Mouse (Mus musculus) embryonic facial prominence, embryonic 15.5 days (tissue): Measurements from ENCODE around the gene Crtap. TPM values are rescaled to one million over a fixed set of nuclear protein-coding genes. Genes with fewer than 3 reads are reported as not detected.
"Not testable (repeated sequence)": the region's sequence is repeated elsewhere in the genome, so short reads cannot be mapped to it uniquely, and the experiment has no call there.

Experiments
- ATAC-seq: fragments of 200-750 bp; cut with Nextera tagmentation; 2 replicates; pipeline ENCODE4 v1.8.0; 2017; ENCODE audit warnings: low read depth, moderate TSS enrichment; ENCODE audit not compliant: insufficient number of reproducible peaks, low FRiP score, low TSS enrichment
- H3K27ac ChIP-seq: fragments of 300-500 bp; sonication (generic); replicated peaks from 2 replicates; pipeline ENCODE4 v1.5.1; 2015; ENCODE audit warnings: mild to moderate bottlenecking, inconsistent platforms
- H3K27me3 ChIP-seq: fragments of 300-500 bp; sonication (generic); 2 replicates; pipeline ENCODE4 v1.6.1; 2015; ENCODE audit warnings: inconsistent platforms
- H3K36me3 ChIP-seq: fragments of 300-500 bp; sonication (generic); 2 replicates; pipeline ENCODE4 v1.6.1; 2015; ENCODE audit warnings: mild to moderate bottlenecking, inconsistent platforms
- H3K4me1 ChIP-seq: fragments of 300-500 bp; sonication (generic); 2 replicates; pipeline ENCODE4 v1.6.1; 2015; ENCODE audit warnings: inconsistent platforms
- H3K4me2 ChIP-seq: fragments of 300-500 bp; sonication (generic); replicated peaks from 2 replicates; pipeline ENCODE4 v1.6.1; 2015; ENCODE audit warnings: mild to moderate bottlenecking, inconsistent platforms
- H3K4me3 ChIP-seq: fragments of 300-500 bp; sonication (generic); replicated peaks from 2 replicates; pipeline ENCODE4 v1.5.1; 2015; ENCODE audit warnings: mild to moderate bottlenecking, inconsistent platforms
- H3K9ac ChIP-seq: fragments of 300-500 bp; sonication (generic); 2 replicates; pipeline ENCODE4 v1.6.1; 2015; ENCODE audit warnings: inconsistent platforms
- H3K9me3 ChIP-seq: fragments of 300-500 bp; sonication (generic); replicated peaks from 2 replicates; pipeline ENCODE4 v1.6.1; 2016; ENCODE audit warnings: inconsistent platforms
- WGBS: fragments of 180-500 bp; shearing (Covaris S2); methylation state at CpG from one replicate; pipeline ENCODE4 v1.1.7; 2015; 5-methylcytosine and 5-hydroxymethylcytosine counted together
- polyA plus RNA-seq: library from polyadenylated mRNA; unstranded; fragments of >200 nt; fragmentation: Nextera tagmentation; extraction: Ambion mirVana; gene quantifications from 2 replicates; pipeline ENCODE4 v1.2.1, GENCODE M21; 2015

The Crtap gene
- polyA plus RNA-seq, 1 experiment from 2014 or later, result 204 TPM

DNA sequence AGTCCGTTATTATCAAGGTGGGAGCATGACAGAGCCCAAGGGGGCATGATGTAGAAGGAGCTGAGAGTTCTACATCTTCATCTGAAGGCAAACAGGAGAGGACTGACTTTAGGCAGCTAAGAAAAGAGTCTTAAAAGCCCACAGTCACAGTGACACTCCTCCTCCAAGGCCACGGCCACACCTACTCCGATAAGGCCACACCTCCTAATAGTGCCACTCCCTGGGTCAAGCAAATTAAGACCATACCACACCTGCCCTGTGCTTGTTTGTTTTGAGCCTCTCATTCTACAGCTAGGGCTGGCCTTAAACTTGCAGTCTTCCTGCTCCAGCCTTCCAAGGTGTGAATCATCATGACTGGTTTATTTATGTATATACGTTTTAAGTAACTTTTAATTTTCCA is 4.8 kb upstream of the Crtap start:
- H3K9ac ChIP-seq, result no peak overlapping the region
- no peak overlapping the region for H3K27ac ChIP-seq
- no peaks in the 10 kb centered on the region for H3K27me3 ChIP-seq
- H3K4me1 ChIP-seq, result no peaks in the 10 kb centered on the region
- ATAC-seq, result no peak
- H3K36me3 ChIP-seq, result no peaks in the 10 kb centered on the region
- no peak overlapping the region for H3K4me3 ChIP-seq
- WGBS, result 79% methylated on average over 4 of the region's 4 CpGs
- no peak overlapping the region for H3K4me2 ChIP-seq
- H3K9me3 ChIP-seq, result no peaks in the 10 kb centered on the region

DNA sequence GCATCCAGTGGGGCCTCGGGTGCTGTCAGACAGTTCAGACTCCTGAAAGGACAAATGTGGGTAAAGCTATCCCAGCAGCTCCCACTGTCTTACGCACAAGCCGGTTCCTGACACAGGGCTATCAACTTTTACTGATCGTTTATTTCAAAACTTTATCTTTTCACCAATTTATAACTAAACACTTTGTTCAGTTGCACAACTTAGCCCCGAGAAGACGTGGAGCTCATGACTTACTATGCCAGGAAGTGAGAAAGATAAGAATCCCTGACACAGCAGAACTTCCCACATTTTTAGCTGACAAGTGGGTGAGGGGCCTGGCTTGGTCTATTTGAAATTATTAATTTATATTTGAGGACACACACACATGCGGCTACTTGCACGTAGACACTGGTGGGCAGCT is 4.2 kb upstream of the Crtap start:
- no peak overlapping the region for H3K9ac ChIP-seq
- ATAC-seq, result no peak
- H3K9me3 ChIP-seq, result no peaks in the 10 kb centered on the region
- no peak overlapping the region for H3K27ac ChIP-seq
- 85% methylated on average over 8 of the region's 8 CpGs for WGBS
- no peak overlapping the region for H3K4me3 ChIP-seq
- no peak overlapping the region for H3K4me2 ChIP-seq
- H3K27me3 ChIP-seq, result no peaks in the 10 kb centered on the region
- H3K4me1 ChIP-seq, result peaks cover under 1% of the 10 kb centered on the region
- H3K36me3 ChIP-seq, result no peaks in the 10 kb centered on the region

DNA sequence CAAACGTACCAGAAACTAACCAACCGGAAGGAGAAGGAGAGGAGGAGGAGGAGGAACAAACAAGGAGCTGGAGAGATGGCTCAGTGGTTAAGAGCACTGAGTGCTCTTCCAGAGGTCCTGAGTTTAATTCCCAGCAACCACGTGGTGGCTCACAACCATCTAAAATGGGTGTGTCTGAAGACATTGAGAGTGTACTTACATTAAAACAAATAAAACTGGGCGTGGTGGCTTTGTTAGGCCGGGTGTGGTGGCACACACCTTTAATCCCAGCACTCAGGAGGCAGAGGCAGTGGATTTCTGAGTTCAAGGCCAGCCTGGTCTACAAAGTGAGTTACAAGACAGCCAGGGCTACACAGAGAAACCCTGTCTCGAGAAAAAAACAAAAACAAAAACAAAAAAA is 3.7 kb upstream of the Crtap start:
- not testable (repeated sequence) for H3K4me1 ChIP-seq, H3K9ac ChIP-seq, H3K4me3 ChIP-seq, H3K4me2 ChIP-seq, ATAC-seq, H3K27me3 ChIP-seq, H3K36me3 ChIP-seq, H3K27ac ChIP-seq, H3K9me3 ChIP-seq
- 71% methylated on average over 6 of the region's 6 CpGs for WGBS

DNA sequence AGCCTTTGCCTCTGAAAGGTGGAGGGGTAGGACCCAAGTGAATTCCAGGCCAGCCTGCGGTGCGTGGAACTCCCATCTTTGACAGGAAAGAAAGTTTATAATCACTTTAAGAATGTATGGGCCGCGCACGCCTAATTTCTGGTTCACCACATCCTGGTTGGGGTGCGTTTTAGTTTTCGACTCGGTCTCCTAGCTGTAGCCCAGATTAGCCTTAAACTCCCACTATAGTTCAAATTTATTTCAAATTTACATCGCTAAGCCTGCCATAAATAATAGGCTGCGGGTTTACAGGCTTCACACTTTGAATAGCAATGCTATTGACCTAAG is 237 bp upstream of the Crtap start:
- 3% methylated on average over 10 of the region's 10 CpGs for WGBS
- ATAC-seq, result no peak
- Histone ChIP-seq H3K4me1 (peaks cover 20% of the 10 kb centered on the region), H3K4me3 (peak overlapping the region; percentile 72), H3K27me3 (no peaks in the 10 kb centered on the region), H3K27ac (peak overlapping the region; percentile 93), H3K4me2 (peak overlapping the region; percentile 71), H3K9me3 (no peaks in the 10 kb centered on the region), H3K9ac (peak overlapping the region; percentile 74), H3K36me3 (no peaks in the 10 kb centered on the region)

DNA sequence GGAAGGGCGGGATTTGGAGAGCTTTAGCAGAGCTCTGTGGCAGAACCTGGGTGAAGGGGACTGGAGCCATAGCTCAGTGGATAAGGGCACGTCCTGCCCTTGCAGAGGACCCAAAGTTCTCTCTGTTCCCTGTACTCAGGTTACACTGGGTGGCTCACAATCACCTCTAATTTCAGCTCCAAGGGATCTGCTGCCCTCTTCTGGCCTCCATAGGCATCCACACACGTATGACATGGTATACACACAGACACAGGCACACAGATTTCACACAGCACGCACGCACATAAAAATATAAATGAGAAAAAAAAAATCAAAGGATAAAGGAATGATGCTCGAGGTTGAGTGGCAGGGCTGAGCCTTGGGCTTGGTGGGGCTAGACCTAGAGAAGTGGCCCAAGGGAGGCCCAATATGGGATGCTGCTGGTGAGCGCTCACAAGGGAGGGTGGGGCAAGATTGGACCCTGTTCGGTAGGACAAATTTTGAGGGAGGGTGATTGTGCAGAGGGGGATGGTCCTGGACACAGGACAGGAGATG is 1.0 kb downstream of the Crtap start:
- Histone ChIP-seq H3K27me3 (no peaks in the 10 kb centered on the region), H3K4me1 (peaks cover 20% of the 10 kb centered on the region), H3K9me3 (no peaks in the 10 kb centered on the region), H3K9ac (no peak overlapping the region), H3K27ac (peak overlapping the region; percentile 93), H3K36me3 (peaks cover 12% of the 10 kb centered on the region), H3K4me3 (peak overlapping the region; percentile 72), H3K4me2 (peak overlapping the region; percentile 71)
- WGBS, result 68% methylated on average over 8 of the region's 8 CpGs
- no peak for ATAC-seq

DNA sequence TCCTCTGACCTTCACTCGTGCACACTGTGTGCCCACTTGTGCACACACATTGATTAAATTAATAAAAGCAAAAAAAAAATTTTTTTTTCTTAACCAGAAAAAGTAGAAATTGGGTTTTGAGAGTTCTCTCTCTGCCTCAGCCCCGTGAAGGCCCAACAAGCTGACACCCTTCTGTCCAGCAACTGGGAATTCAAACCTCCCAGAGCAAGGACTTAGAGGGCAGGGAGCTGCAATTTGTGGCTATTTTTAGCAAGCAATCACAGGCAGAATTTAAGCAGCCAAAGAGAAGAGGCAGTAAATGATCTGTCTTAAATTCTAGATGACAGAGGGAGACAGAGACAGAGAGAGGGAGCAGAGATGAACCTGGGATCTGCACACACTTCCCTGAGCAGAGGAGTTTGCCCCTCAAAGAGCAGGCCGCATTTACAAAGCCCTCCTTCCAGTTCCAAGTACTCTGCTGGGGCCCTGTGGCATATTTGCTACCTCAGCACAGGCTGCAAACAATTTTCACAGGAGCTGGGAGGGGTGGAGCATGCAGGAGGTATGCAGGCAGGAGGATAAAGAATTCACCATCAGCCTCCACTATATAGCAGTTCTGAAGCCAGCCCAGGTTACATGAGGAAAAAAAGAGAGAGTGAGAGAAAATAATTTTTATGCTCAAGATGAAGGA is 1.6 kb downstream of the Crtap start:
- no peaks in the 10 kb centered on the region for H3K27me3 ChIP-seq
- no peaks in the 10 kb centered on the region for H3K9me3 ChIP-seq
- ATAC-seq, result no peak
- peak overlapping the region; percentile 71 for H3K4me2 ChIP-seq
- peak overlapping the region; percentile 93 for H3K27ac ChIP-seq
- H3K4me3 ChIP-seq, result peak overlapping the region; percentile 72
- H3K9ac ChIP-seq, result no peak overlapping the region
- 38% methylated on average over 3 of the region's 3 CpGs for WGBS
- H3K4me1 ChIP-seq, result peaks cover 20% of the 10 kb centered on the region
- H3K36me3 ChIP-seq, result peaks cover 18% of the 10 kb centered on the region

DNA sequence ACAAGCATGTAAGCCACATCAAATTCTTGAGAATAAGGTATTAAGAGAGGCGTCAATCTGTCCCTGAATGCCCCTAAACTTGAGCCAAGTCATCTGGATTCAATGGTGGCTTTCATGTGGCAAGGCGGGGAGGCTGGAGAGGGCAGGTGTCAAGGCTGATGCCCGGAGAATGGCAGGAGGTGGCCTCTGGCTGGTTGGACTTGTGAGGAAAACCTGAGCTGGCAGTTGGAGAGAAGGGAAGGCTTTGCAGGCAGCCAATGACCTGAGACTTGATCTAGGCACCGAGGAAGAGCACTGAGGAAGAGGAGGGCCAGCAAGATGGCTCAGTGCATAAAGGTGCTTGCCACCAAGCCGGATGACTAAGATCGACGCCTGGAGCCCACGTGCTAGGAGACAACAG is 2.2 kb downstream of the Crtap start:
- peaks cover 21% of the 10 kb centered on the region for H3K36me3 ChIP-seq
- H3K4me2 ChIP-seq, result peak overlapping the region; percentile 71; the same call in 1 of the 2 replicates
- no peaks in the 10 kb centered on the region for H3K27me3 ChIP-seq
- peaks cover 20% of the 10 kb centered on the region for H3K4me1 ChIP-seq
- ATAC-seq, result no peak
- 68% methylated on average over 8 of the region's 8 CpGs for WGBS
- no peaks in the 10 kb centered on the region for H3K9me3 ChIP-seq
- H3K4me3 ChIP-seq, result no peak overlapping the region
- no peak overlapping the region for H3K9ac ChIP-seq
- H3K27ac ChIP-seq, result 0 out of 2 replicates have a peak overlapping the region, but pooled peaks have one; percentile 93

DNA sequence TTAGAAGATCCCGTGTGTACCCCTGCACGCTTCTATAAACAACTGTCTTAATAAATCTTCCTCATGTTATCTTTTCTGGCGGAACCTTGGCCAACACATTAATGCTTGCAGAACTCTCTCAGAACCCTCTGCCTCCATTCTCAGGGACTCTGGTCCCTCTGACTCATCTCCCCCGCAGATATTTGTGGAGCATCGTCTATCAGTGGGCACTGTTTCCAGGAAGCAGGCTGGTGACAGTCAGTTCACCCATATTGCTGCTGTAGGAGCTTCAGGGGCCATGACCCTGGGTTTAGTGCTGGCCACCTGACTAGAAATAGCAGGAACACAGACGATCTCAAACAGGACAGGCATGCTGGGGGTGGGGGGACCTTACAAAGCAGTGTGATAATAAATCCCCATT is 3.4 kb downstream of the Crtap start:
- ATAC-seq, result no peak
- H3K27me3 ChIP-seq, result no peaks in the 10 kb centered on the region
- H3K4me3 ChIP-seq, result no peak overlapping the region
- no peaks in the 10 kb centered on the region for H3K9me3 ChIP-seq
- peaks cover 26% of the 10 kb centered on the region for H3K36me3 ChIP-seq
- H3K4me2 ChIP-seq, result no peak overlapping the region
- H3K27ac ChIP-seq, result no peak overlapping the region
- H3K9ac ChIP-seq, result no peak overlapping the region
- peaks cover 20% of the 10 kb centered on the region for H3K4me1 ChIP-seq
- 69% methylated on average over 6 of the region's 6 CpGs for WGBS

DNA sequence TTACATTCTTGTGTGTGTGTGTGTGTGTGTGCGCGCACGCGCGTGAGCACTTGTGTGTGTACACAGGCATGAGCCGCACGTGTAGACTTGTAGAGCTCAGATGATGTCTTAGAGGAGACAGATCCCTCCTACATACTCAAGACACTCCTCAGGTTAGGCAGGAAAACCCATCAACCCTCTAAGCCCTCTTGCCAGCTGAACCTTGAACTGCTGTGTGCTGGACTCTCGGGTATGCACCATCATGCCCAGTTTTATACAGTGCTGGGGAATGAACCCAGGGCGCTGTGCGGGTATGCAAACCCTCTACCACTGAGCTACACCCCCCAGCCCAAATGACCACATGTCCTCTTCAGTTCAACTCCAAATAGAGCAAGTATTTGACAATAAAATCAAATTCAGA is 5.3 kb downstream of the Crtap start:
- peaks cover 20% of the 10 kb centered on the region for H3K4me1 ChIP-seq
- no peak overlapping the region for H3K4me3 ChIP-seq
- ATAC-seq, result no peak
- WGBS, result 91% methylated on average over 10 of the region's 10 CpGs
- H3K4me2 ChIP-seq, result no peak overlapping the region
- no peak overlapping the region for H3K27ac ChIP-seq
- no peaks in the 10 kb centered on the region for H3K27me3 ChIP-seq
- H3K9ac ChIP-seq, result no peak overlapping the region
- no peaks in the 10 kb centered on the region for H3K9me3 ChIP-seq
- peaks cover 33% of the 10 kb centered on the region for H3K36me3 ChIP-seq

DNA sequence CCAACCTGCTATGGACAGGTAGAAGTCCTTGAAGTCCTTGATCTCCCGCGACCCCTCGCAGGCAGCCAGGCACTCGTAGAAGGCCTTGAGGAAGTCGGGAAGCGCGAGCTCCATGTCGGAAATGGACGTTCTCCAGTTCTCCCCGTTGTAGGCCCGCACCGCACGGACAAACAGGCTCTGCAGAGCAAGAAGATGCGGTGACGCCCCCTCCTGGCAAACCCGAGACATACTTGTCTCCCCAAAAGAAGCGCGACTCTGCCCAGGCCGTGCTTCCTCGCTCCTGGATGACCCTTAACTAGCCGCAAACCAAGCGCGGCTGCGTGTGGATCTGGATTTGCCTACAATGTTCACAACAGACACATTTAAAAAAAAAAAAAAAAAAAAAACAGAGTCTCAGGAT is 5.8 kb downstream of the Crtap start:
- H3K27ac ChIP-seq, result no peak overlapping the region
- peaks cover 38% of the 10 kb centered on the region for H3K36me3 ChIP-seq
- WGBS, result 90% methylated on average over 24 of the region's 24 CpGs

DNA sequence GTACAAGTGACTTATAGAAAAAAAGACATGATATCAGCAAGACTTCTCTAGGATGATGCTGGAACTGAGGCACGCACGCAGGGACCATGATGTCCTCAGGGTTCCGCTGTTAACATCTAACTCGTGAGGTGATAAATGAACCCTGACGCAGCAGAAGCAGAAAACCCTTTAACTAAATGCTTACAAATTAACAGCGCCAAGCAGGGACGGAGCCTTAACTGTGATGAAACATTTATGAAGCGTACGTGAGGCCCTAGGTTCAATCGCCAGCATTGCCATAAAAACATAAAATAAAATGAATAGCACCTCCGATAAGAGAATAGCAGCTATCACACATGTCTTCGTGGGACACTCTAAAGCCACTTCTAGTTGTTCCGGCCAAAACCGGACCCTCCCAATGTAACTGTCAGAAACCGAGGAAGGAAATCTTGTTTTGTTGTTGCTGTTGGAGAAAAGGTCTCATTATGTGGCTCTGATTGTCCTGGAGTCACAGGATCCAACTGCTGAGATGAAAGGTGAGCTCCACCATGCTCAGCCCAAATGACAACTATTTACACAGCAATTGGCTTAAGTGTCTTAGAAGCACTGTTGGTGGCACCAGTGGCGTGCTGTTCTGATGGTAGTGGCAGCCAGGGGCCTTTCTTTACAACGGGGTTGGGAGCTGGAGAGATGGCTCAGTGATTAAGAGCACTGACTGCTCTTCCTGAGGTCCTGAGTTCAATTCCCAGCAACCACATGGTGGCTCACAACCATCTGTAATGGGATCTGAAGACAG is 7.4 kb downstream of the Crtap start:
- Histone ChIP-seq H3K9me3 (no peaks in the 10 kb centered on the region), H3K27me3 (no peaks in the 10 kb centered on the region), H3K4me1 (peaks cover 4% of the 10 kb centered on the region; the same call in 1 of the 2 replicates), H3K36me3 (peaks cover 45% of the 10 kb centered on the region), H3K27ac (no peak overlapping the region), H3K4me3 (no peak overlapping the region), H3K9ac (no peak overlapping the region), H3K4me2 (no peak overlapping the region)
- 87% methylated on average over 17 of the region's 17 CpGs for WGBS
- ATAC-seq, result no peak

More for the DNA sequence above, 5.8 kb downstream of the Crtap start:
- Histone ChIP-seq H3K9me3 (no peaks in the 10 kb centered on the region), H3K4me1 (peaks cover 19% of the 10 kb centered on the region), H3K4me3 (no peak overlapping the region), H3K27me3 (no peaks in the 10 kb centered on the region), H3K4me2 (no peak overlapping the region), H3K9ac (no peak overlapping the region)
- ATAC-seq, result no peak
